Mouse (Mus musculus): ENCODE measurements around the gene Nudt16l1. TPM values are rescaled to one million over a fixed set of nuclear protein-coding genes. Genes with fewer than 3 reads are reported as not detected.

Nudt16l1 gene
- polyA plus RNA-seq, 1 experiment from 2014 or later = 49.0 TPM

DNA sequence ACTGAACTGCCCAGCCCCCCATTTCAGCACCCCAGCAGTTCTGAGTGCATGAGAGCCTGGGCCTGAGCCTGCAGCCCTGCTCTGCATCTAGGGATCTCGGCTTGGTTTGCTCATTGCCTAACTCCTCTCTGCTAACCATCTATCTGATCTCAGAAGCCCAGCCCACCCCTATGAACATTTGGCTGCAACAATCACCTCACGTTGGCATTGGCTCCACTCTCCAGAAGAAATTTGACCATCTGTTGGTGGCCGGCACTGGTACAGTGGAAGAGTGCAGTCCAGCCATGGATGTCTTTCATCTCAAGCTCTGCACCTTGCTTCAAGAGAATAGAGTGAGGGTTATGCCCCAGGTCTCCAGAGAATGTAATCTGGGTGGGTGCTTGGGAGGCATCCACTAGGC lies 18.9 kb downstream of the Nudt16l1 start:
- Histone ChIP-seq H3K4me2 (no peak overlapping the region), H3K4me3 (replicated peaks) (no peak overlapping the region), H3K27ac (replicated peaks) (no peak overlapping the region), H3K4me1 (replicated peaks) (peaks cover 4% of the 10 kb centered on the region; the same call in 1 of the 2 replicates), H3K27me3 (no peaks in the 10 kb centered on the region), H3K36me3 (replicated peaks) (peaks cover 44% of the 10 kb centered on the region), H3K9me3 (replicated peaks) (no peaks in the 10 kb centered on the region), H3K9ac (no peak overlapping the region)
- ATAC-seq (ENCODE audit: insufficient read depth) = no peak
- WGBS (ENCODE audit: insufficient replicate concordance) = 65% methylated on average over 3 of the region's 3 CpGs

DNA sequence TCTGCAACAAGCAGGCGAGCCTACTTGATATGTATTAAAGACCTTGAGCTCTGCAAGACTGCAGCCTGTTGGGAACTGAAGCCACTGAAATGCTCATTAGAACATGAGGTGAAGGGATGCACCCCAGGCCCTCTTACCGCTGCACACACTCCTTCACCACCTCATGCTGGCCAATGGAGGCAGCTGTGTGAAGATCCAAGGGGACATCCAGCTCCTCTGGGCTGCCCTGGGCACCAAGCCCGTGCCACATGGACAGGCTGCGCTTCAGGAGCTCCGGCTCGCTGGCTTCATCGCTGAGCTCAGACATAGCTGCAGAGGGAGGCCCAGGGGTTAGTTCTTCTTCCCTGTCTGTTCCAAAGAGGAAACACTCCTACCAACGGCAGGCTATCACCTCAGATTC lies 21.7 kb downstream of the Nudt16l1 start:
- peaks cover 21% of the 10 kb centered on the region for H3K4me1 ChIP-seq (replicated peaks)
- no peak overlapping the region for H3K4me2 ChIP-seq
- ATAC-seq (ENCODE audit: insufficient read depth) = no peak
- no peaks in the 10 kb centered on the region for H3K9me3 ChIP-seq (replicated peaks)
- no peak overlapping the region; the same call in 1 of the 2 replicates for H3K9ac ChIP-seq
- H3K27me3 ChIP-seq = no peaks in the 10 kb centered on the region
- H3K36me3 ChIP-seq (replicated peaks) = peaks cover 18% of the 10 kb centered on the region
- WGBS (ENCODE audit: insufficient replicate concordance) = 62% methylated on average over 8 of the region's 8 CpGs
- no peak overlapping the region for H3K4me3 ChIP-seq (replicated peaks)
- H3K27ac ChIP-seq (replicated peaks) = no peak overlapping the region

DNA sequence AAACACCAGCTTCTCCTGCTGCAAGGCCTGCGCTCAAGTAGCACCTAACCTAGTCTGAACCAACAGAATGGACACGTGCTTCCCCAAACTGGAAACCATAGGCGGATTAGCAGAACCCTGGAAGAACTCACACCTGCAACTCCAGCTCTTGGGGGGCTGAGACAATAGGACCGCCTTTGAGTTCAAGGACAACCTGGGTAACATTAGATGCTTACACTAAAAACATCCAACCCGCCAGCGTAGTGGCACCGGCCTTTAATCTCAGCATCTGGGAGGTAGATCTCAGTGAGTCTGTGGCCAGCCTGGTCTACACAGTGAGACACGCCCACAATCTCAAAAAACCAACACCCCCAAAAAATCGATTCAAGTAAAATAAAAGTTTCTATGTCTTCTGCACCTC lies 24.8 kb downstream of the Nudt16l1 start:
- Histone ChIP-seq H3K9me3 (replicated peaks) (no peaks in the 10 kb centered on the region), H3K4me2 (peak overlapping the region; percentile 85), H3K4me3 (replicated peaks) (peak overlapping the region; percentile 91), H3K27me3 (no peaks in the 10 kb centered on the region), H3K27ac (replicated peaks) (peak overlapping the region; percentile 94; the same call in 1 of the 2 replicates), H3K9ac (peak overlapping the region; percentile 93), H3K4me1 (replicated peaks) (peaks cover 24% of the 10 kb centered on the region), H3K36me3 (replicated peaks) (no peaks in the 10 kb centered on the region)
- no peak for ATAC-seq (ENCODE audit: insufficient read depth)
- 30% methylated on average over 9 of the region's 9 CpGs for WGBS (ENCODE audit: insufficient replicate concordance)

DNA sequence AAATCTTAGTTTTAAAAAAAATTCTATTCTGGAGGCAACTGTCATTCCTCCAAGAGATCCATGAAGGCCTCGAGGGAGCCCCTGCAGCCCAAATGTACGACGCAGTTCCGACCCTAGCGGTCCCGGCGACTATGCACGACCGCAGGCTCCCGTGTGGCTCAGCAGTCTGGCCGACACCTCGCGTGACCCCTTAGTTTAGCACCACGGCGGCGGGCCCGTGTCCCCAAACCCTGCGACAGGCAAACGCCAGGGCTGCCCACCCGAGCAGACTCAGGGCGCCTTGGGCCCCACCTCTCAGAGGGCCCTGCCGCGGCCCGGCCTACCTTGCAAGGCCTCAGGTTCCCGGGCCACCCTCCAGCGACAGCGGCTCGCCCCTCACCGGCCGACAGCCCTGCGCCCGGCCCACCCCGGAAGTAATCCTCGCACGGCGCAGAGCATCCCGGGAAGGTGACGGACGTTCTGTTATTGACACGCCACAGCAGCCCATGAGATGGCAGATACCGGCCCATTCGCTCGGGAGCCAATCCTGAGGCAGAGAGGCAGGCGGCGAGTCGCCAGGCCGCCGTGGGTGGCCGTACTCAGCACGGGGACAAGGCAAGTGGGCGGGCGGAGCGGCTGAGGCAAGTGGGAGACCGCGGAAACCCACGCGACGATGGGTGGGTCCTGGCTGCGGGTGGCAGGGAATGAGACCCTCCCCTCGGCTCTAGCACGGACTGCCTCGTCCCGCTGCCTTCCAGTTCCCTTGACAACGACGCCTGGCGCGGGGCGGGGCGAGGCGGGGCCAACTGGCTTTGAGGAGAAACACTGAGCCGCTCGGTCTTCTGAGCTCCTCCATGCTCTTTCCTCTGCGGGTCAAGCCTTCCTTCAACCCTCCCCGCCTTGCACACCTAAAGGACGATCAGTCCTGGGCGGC lies 25.5 kb downstream of the Nudt16l1 start, which contains the start of gene Anks3:
Gene Anks3 (minus strand): TSS at position 409 of the 913 bp plus-strand sequence.
- Histone ChIP-seq H3K36me3 (replicated peaks) (no peaks in the 10 kb centered on the region), H3K9ac (peak within 1 kb of the TSS; percentile 93), H3K4me2 (peak within 1 kb of the TSS; percentile 85), H3K4me3 (replicated peaks) (peak within 1 kb of the TSS; percentile 91), H3K4me1 (replicated peaks) (peaks cover 24% of the 10 kb centered on the region), H3K27ac (replicated peaks) (peak within 1 kb of the TSS; percentile 94), H3K9me3 (replicated peaks) (no peaks in the 10 kb centered on the region), H3K27me3 (no peaks in the 10 kb centered on the region)
- under 1% methylated on average over 71 of the region's 76 CpGs for WGBS (ENCODE audit: insufficient replicate concordance)
- ATAC-seq (ENCODE audit: insufficient read depth) = peak; percentile 98

DNA sequence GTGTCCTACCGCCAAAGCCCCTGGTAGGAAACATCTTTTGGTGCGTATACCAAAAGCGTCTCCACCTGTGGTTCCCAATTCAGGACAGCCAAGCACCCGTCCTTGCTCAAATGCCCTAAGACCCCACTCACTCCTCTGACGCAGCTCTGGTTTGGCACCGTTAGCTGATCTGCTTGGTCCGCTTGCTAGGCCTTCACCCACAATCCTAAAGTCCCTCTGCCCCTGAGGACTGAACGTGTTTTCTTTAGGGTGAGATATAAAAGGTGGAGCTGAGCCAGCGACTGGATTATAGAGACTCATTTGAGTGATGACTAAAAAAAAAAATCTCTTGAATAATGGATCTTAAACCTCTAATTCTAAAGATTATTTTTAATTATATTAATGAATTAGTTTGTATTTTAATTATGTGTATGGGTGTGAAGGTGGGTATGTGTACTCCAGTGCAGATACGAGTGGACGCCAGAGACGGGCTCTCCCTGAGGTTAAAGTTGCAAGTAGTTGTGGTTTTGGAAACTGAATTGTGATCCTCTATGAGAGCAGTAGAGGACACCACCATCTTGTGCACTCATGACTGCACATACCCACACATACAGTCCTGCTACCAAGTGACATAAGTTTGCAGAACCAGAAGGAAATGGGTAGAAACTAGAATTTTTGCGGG lies 26.3 kb downstream of the Nudt16l1 start:
- Histone ChIP-seq H3K27me3 (no peaks in the 10 kb centered on the region), H3K4me1 (replicated peaks) (peaks cover 24% of the 10 kb centered on the region), H3K27ac (replicated peaks) (peak overlapping the region; percentile 94), H3K4me2 (peak overlapping the region; percentile 85), H3K9me3 (replicated peaks) (no peaks in the 10 kb centered on the region), H3K36me3 (replicated peaks) (no peaks in the 10 kb centered on the region), H3K9ac (peak overlapping the region; percentile 93), H3K4me3 (replicated peaks) (peak overlapping the region; percentile 91)
- WGBS (ENCODE audit: insufficient replicate concordance) = 13% methylated on average over 13 of the region's 13 CpGs
- ATAC-seq (ENCODE audit: insufficient read depth) = no peak

DNA sequence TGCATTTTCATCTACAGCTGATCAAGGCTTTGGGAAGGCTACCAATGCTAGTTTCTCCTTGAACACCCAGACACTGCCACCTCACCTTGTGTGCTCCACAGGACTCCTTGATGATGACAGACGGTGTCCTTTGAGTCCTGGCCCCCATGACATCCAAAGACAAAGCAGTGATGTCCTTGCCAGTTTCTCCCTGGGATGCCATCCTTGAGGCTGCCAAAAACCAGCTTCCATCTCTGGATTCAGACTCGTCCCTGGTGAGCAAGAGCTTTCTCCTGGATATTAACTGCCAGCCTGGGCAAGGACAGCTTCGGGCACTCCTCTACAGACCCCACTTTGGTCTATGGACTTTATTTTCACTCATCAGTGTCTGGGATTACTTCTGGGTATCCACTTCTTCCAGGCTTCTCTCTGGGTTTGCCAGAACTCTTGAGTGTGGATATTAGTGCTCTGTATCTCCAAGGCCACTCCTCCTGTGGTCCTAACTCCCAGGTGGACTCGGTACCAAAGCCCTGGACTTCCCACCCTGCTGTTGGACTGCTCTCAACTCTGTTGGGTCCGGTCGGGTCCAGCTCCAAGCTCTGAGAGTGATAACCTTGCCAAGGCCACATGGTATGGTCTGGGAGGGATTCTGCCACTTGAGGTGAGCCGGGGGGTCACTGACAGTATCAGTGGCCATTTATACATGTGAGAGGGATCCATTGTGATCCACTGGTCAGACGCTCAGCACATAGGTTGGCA lies 27.0 kb downstream of the Nudt16l1 start:
- 64% methylated on average over 8 of the region's 8 CpGs for WGBS (ENCODE audit: insufficient replicate concordance)
- no peak overlapping the region for H3K4me3 ChIP-seq (replicated peaks)
- no peak overlapping the region for H3K27ac ChIP-seq (replicated peaks)
- peak overlapping the region; percentile 85 for H3K4me2 ChIP-seq
- H3K36me3 ChIP-seq (replicated peaks) = no peaks in the 10 kb centered on the region
- no peak overlapping the region for H3K9ac ChIP-seq
- peaks cover 24% of the 10 kb centered on the region for H3K4me1 ChIP-seq (replicated peaks)
- H3K9me3 ChIP-seq (replicated peaks) = no peaks in the 10 kb centered on the region
- no peak for ATAC-seq (ENCODE audit: insufficient read depth)
- no peaks in the 10 kb centered on the region for H3K27me3 ChIP-seq

DNA sequence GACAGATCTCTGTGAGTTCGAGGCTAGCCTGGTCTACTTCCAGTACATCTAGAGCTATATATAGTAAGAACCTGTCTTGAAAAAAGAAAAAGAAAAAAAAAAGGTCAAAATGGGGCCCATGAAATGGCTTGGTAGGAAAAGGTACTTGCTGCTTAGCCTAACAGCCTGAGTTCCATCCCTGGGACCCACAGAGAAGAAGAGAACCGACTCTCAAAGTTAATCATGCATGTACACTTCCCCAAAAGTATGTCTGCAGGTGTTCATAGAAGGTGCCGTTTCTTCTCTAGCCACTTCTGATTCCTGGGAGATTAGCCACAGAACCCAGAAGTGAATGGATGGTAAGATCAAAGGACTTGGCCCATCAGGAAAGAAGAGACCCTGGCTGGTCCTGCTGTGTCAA lies 29.9 kb downstream of the Nudt16l1 start:
- ATAC-seq (ENCODE audit: insufficient read depth) = no peak
- H3K9me3 ChIP-seq (replicated peaks) = no peaks in the 10 kb centered on the region
- H3K36me3 ChIP-seq (replicated peaks) = no peaks in the 10 kb centered on the region
- no peak overlapping the region for H3K4me2 ChIP-seq
- WGBS (ENCODE audit: insufficient replicate concordance) = 47% methylated on average over 3 of the region's 3 CpGs
- H3K4me3 ChIP-seq (replicated peaks) = no peak overlapping the region
- no peaks in the 10 kb centered on the region for H3K27me3 ChIP-seq
- no peak overlapping the region for H3K27ac ChIP-seq (replicated peaks)
- no peak overlapping the region for H3K9ac ChIP-seq
- peaks cover 15% of the 10 kb centered on the region for H3K4me1 ChIP-seq (replicated peaks)

DNA sequence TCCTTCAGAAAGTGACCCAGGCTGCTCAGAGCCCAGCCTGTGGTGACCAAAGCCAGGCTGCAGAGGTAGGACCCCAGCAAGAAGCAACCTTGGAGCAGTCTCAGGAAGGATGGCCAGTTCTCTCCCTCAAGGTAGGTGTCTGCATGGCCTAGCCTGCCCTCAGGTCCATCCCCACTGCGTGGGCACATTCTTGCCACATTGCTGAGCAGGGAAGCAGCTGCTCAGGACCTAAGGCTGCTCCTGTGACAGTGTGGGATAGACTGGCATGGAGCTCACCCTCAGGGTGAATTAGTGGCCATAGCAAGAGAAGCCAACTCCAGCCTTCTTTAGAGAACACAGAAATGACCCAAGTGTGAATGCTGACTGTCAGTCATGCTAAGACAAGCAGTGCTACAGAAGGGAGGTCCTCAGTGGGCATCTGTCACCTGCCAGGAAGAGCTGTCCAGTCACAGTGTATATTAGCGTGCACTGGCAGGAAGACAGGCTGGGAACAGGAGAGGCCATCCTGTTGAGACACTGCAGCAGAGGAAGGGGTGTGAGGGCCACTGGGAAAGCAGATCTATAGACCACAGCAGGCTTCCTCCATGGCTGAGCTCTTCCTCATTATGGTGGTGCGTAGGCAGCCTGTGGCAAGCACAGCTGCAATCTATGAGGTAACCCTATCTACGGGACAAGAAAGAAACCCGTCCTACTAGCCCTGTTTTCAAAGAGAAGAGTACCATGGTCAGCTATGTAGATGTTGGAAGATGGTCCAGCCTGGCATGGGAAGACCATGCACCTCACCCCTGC lies 30.7 kb downstream of the Nudt16l1 start:
- H3K9me3 ChIP-seq (replicated peaks) = no peaks in the 10 kb centered on the region
- ATAC-seq (ENCODE audit: insufficient read depth) = no peak
- H3K27ac ChIP-seq (replicated peaks) = 0 out of 2 replicates have a peak overlapping the region, but pooled peaks have one; percentile 10
- WGBS (ENCODE audit: insufficient replicate concordance) = 33% methylated on average over 5 of the region's 5 CpGs
- peaks cover 14% of the 10 kb centered on the region for H3K4me1 ChIP-seq (replicated peaks)
- no peaks in the 10 kb centered on the region for H3K36me3 ChIP-seq (replicated peaks)
- no peak overlapping the region for H3K4me3 ChIP-seq (replicated peaks)
- no peak overlapping the region for H3K4me2 ChIP-seq
- no peaks in the 10 kb centered on the region for H3K27me3 ChIP-seq
- H3K9ac ChIP-seq = no peak overlapping the region

DNA sequence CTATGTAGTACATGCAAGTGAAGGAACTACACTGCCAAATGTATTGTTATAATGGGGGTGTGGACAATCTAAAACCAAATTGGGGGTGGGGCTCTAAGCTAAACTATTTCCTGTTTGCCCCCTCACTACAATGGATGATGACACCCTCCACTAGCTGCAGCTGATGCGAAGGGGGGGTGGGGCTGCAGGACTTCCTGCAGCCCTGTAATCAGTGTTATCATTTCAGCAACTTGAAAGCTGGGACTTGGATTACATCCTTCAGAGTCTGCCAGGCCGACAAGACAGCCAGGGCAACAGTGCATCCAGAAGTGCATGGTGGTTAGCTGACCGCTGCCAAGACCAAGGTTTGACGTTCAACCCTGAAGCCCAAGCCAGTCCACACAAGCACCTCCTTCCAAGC lies 33.1 kb downstream of the Nudt16l1 start:
- Histone ChIP-seq H3K9ac (no peak overlapping the region), H3K4me1 (replicated peaks) (0 out of 2 replicates have a peak, but pooled peaks cover 5% of the 10 kb centered on the region), H3K27me3 (no peaks in the 10 kb centered on the region), H3K9me3 (replicated peaks) (no peaks in the 10 kb centered on the region), H3K36me3 (replicated peaks) (no peaks in the 10 kb centered on the region), H3K4me3 (replicated peaks) (no peak overlapping the region), H3K27ac (replicated peaks) (no peak overlapping the region), H3K4me2 (no peak overlapping the region)
- no peak for ATAC-seq (ENCODE audit: insufficient read depth)
- WGBS (ENCODE audit: insufficient replicate concordance) = 39% methylated on average over 4 of the region's 4 CpGs

DNA sequence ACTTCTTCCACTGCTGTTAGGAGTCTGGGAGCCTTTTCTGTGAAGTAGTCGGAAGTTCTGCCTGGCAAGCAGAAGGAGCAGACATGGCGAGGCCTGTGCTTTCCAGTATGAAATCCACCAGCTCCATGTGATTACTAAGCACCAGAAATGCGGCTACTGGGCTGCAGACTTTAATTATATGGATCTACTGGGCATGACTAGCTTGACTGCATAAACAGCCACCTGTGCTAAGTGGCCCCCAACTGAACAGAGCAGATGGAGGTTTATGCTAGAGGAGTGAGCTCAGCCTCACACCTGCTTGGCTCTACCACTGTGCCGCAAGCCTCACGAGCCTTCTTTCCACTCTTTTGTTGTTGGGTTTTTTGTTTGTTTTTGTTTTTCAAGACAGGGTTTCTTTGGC lies 36.0 kb downstream of the Nudt16l1 start:
- Histone ChIP-seq H3K9ac (no peak overlapping the region), H3K9me3 (replicated peaks) (no peaks in the 10 kb centered on the region), H3K27me3 (no peaks in the 10 kb centered on the region), H3K27ac (replicated peaks) (no peak overlapping the region), H3K36me3 (replicated peaks) (no peaks in the 10 kb centered on the region), H3K4me2 (no peak overlapping the region), H3K4me1 (replicated peaks) (peaks cover 15% of the 10 kb centered on the region), H3K4me3 (replicated peaks) (no peak overlapping the region)
- 80% methylated on average over 5 of the region's 5 CpGs for WGBS (ENCODE audit: insufficient replicate concordance)
- no peak for ATAC-seq (ENCODE audit: insufficient read depth)

Measured in liver, embryonic 15.5 days (tissue).